8 mouse cellular contexts compared by ENCODE assay signal in the genomic region with DNA sequence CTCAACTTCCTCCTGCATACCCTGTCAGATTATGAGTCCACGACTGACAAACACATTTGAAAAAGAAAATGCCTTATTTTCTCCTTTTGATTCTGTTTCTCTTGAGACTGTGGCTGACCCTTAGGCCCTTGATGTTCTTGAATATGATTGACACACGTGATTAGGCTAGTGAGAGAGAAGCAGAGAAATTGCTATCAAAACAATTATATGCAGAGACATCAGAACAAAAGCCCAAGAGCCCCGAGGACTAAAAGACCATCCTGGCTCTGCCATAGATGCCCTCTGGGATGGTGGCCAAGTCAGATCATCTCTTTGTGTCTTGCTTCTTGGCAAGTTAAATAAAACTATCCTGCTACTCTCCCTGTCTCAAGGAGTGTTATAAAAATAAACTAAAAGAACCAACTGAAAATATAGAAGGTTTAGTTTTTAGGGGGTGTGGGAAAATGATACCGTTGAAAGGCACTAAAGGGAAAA. TPM values are rescaled to one million over a fixed set of nuclear protein-coding genes. Genes with fewer than 3 reads are reported as not detected.
A peak's percentile ranks its signal among the peaks of the same experiment; 100 is the strongest.
DNase-seq lines count a peak whose midpoint lies in the region; ATAC-seq lines count a peak whose summit lies in the region.

No protein-coding gene starts in this region.

- H3K4me2 ChIP-seq in lung, embryonic 15.5 days, result peak overlapping the region; percentile 91
- H3K4me2 ChIP-seq in neural tube, embryonic 15.5 days, result peak overlapping the region; percentile 94

- peak overlapping the region; percentile 77 for H3K9ac ChIP-seq in lung, embryonic 15.5 days
- H3K9ac ChIP-seq in neural tube, embryonic 15.5 days (replicated peaks), result peak overlapping the region; percentile 78

- no peak for ATAC-seq in lung, embryonic 15.5 days (ENCODE audit: borderline replicate concordance, extremely low read depth, low FRiP score, low TSS enrichment)
- ATAC-seq in neural tube, embryonic 15.5 days (ENCODE audit: low FRiP score), result no peak
- ATAC-seq in CD4-positive, CD25-positive, alpha-beta regulatory T cell, adult 4 months, result no peak

- no peaks in the 10 kb centered on the region for H3K36me3 ChIP-seq in lung, embryonic 15.5 days
- no peaks in the 10 kb centered on the region for H3K36me3 ChIP-seq in forebrain, embryonic 10.5 days (replicated peaks)
- H3K36me3 ChIP-seq in neural tube, embryonic 15.5 days, result no peaks in the 10 kb centered on the region

- peak overlapping the region; percentile 97 for H3K27ac ChIP-seq in lung, embryonic 15.5 days
- H3K27ac ChIP-seq in forebrain, embryonic 10.5 days, result peak overlapping the region; percentile 97
- peak overlapping the region; percentile 92 for H3K27ac ChIP-seq in neural tube, embryonic 15.5 days (replicated peaks)

- no peak for DNase-seq in lung, postnatal 36 days
- no peak for DNase-seq in forebrain, embryonic 10.5 days (ENCODE audit: extremely low spot score, low spot score)
- peak; percentile 7 for DNase-seq in kidney, postnatal 14 days
- DNase-seq in right cerebral cortex, adult 2 months (ENCODE audit: low spot score in 2 of 2), result no peak
- DNase-seq in left cerebral cortex, postnatal 25 days (ENCODE audit: low spot score in 2 of 2), result no peak

- H3K9me3 ChIP-seq in lung, embryonic 15.5 days, result no peaks in the 10 kb centered on the region
- no peaks in the 10 kb centered on the region for H3K9me3 ChIP-seq in forebrain, embryonic 10.5 days
- H3K9me3 ChIP-seq in neural tube, embryonic 15.5 days (replicated peaks), result no peaks in the 10 kb centered on the region

- 31% methylated on average over 4 of the region's 4 CpGs for WGBS in lung, embryonic 15.5 days
- WGBS in forebrain, embryonic 10.5 days, result 66% methylated on average over 4 of the region's 4 CpGs
- 39% methylated on average over 4 of the region's 4 CpGs for WGBS in neural tube, embryonic 15.5 days

- intact Hi-C loops in left cerebral cortex, postnatal 25 days (cut with DNase I), result loop anchor here (1.0 to 5.0 kb wide), 2 partner anchors 23 to 143 kb away; a partner anchor contains a TSS

- H3K4me1 ChIP-seq in lung, embryonic 15.5 days, result peaks cover 10% of the 10 kb centered on the region; the same call in 1 of the 2 replicates
- H3K4me1 ChIP-seq in forebrain, embryonic 10.5 days, result peaks cover 20% of the 10 kb centered on the region
- peaks cover 15% of the 10 kb centered on the region for H3K4me1 ChIP-seq in neural tube, embryonic 15.5 days

- H3K4me3 ChIP-seq in lung, embryonic 15.5 days, result peak overlapping the region; percentile 61
- peak overlapping the region; percentile 75 for H3K4me3 ChIP-seq in forebrain, embryonic 10.5 days
- peak overlapping the region; percentile 72 for H3K4me3 ChIP-seq in neural tube, embryonic 15.5 days (replicated peaks)

- no peaks in the 10 kb centered on the region for H3K27me3 ChIP-seq in lung, embryonic 15.5 days
- peaks cover 14% of the 10 kb centered on the region for H3K27me3 ChIP-seq in forebrain, embryonic 10.5 days (ENCODE audit: poor library complexity, severe bottlenecking)
- no peaks in the 10 kb centered on the region for H3K27me3 ChIP-seq in neural tube, embryonic 15.5 days (replicated peaks)

RNA-seq across cellular contexts. Expression of a gene that starts 22.1 kb away (rescaled TPM):
- 75.8 and 78.0 TPM in 2 replicates for polyA plus RNA-seq in lung, embryonic 15.5 days (2015; fragmentation: Nextera tagmentation; extraction: Ambion mirVana)
- 109 and 110 TPM in 2 replicates for polyA plus RNA-seq in forebrain, embryonic 10.5 days (2016; fragmentation: Nextera tagmentation; extraction: Ambion mirVana)
- polyA plus RNA-seq in neural tube, embryonic 15.5 days (2015; fragmentation: Nextera tagmentation; extraction: Ambion mirVana), result 53.7 and 57.2 TPM in 2 replicates
- 10 to 100 TPM; 33.8 to 39.6 TPM for polyA plus RNA-seq in CD4-positive, CD25-positive, alpha-beta regulatory T cell, adult 4 months (2017; shearing (Covaris generic))
- 10 to 100 TPM; 43.9 to 50.3 TPM for total RNA-seq in left cerebral cortex, postnatal 25 days (2021)
